Mouse (Mus musculus): Measurements from ENCODE around the gene Cacnb2.

DNA sequence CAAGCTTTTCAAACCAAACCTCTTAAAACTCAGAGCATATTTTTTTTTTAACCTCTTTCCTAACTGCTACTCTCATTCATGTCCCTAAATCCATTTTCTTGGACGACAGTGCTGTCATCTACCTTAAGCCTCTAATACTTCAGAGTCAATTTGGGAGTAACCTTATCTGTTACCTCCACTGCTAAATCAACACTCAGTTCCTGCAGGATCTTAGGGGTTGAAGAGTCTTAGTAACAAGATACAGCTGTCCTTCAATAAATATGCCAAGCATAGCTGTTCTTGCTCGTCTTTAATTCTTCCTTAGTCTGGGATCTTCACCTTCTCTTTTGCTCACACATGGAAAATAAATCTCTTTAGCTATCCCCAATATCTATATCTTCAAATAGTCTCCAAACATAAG is 34.9 kb upstream of the Cacnb2 start:
- TF ChIP-seq CTCF (IDR thresholded peaks at IDR 0.05; ENCODE audit: low read depth, low read length) (no peak), POLR2A (IDR thresholded peaks at IDR 0.05; ENCODE audit: extremely low read depth, insufficient read depth, low read length) (no peak)

Measured in liver, adult 2 months (tissue).